Mouse (Mus musculus) kidney, postnatal 0 days (tissue): ENCODE measurements around the gene Dnajc2. TPM values are rescaled to one million over a fixed set of nuclear protein-coding genes. Genes with fewer than 3 reads are reported as not detected.

Experiments used
- polyA plus RNA-seq: library from polyadenylated mRNA; unstranded; fragments of >200 nt; fragmentation: Nextera tagmentation; extraction: Ambion mirVana; gene quantifications from 2 replicates; pipeline ENCODE4 v1.2.1, GENCODE M21; 2015

Dnajc2 gene
- polyA plus RNA-seq, 1 experiment from 2014 or later = 77.8 TPM

Other genes with a start within 250 kb of the Dnajc2 start
- 50.3 and 54.2 TPM in 2 replicates for gene Lrrc17, start 241.7 kb downstream of the Dnajc2 start, polyA plus RNA-seq
- 0.32 and 0.46 TPM in 2 replicates for gene Fbxl13, start 139.6 kb downstream of the Dnajc2 start, polyA plus RNA-seq
- 43.7 and 44.2 TPM in 2 replicates for gene Armc10, start 139.4 kb downstream of the Dnajc2 start, polyA plus RNA-seq
- gene Napepld, start 83.9 kb downstream of the Dnajc2 start, polyA plus RNA-seq = 5.4 and 5.6 TPM in 2 replicates
- gene Pmpcb, start 48.1 kb downstream of the Dnajc2 start, polyA plus RNA-seq = 101 and 107 TPM in 2 replicates
- gene Psmc2, start within 50 bp of the Dnajc2 start, polyA plus RNA-seq = 157 and 171 TPM in 2 replicates
- not detected in 2 replicates for gene Slc26a5, start 80.4 kb upstream of the Dnajc2 start, polyA plus RNA-seq